Mouse (Mus musculus): ENCODE results near the gene Capn13. TPM values are rescaled to one million over a fixed set of nuclear protein-coding genes. Genes with fewer than 3 reads are reported as not detected.
"Not testable (repeated sequence)": the region's sequence is repeated elsewhere in the genome, so short reads cannot be mapped to it uniquely, and the experiment has no call there.

The Capn13 gene
- polyA plus RNA-seq, 1 experiment from 2014 or later: not detected

GRCm38 (mm10) chr17:73259258-73259657 lies 141.4 kb downstream of the Capn13 start:
- H3K27ac ChIP-seq (ENCODE audit: low read depth, low read length); H3K4me1 ChIP-seq (ENCODE audit: control insufficient read depth, insufficient read depth, low read length); ATAC-seq (replicated peaks; ENCODE audit: insufficient number of reproducible peaks, low FRiP score, low TSS enrichment); H3K9me3 ChIP-seq (replicated peaks; ENCODE audit: control insufficient read depth, low read length); H3K4me3 ChIP-seq (ENCODE audit: low read depth, low read length); H3K4me2 ChIP-seq; H3K36me3 ChIP-seq (ENCODE audit: control insufficient read depth, insufficient read depth, low read length); H3K9ac ChIP-seq (ENCODE audit: low read depth, low read length); H3K27me3 ChIP-seq (ENCODE audit: control insufficient read depth, insufficient read depth, low read length): not testable (repeated sequence)
- 89% methylated on average over 5 of the region's 5 CpGs for WGBS (ENCODE audit: insufficient replicate concordance)

GRCm38 (mm10) chr17:73258620-73259019 lies 142.0 kb downstream of the Capn13 start:
- H3K9me3 ChIP-seq (replicated peaks; ENCODE audit: control insufficient read depth, low read length): no peaks in the 10 kb centered on the region
- no peak overlapping the region for H3K4me2 ChIP-seq
- H3K27ac ChIP-seq (ENCODE audit: low read depth, low read length): no peak overlapping the region
- H3K27me3 ChIP-seq (ENCODE audit: control insufficient read depth, insufficient read depth, low read length): no peaks in the 10 kb centered on the region
- ATAC-seq (replicated peaks; ENCODE audit: insufficient number of reproducible peaks, low FRiP score, low TSS enrichment): no peak
- H3K4me1 ChIP-seq (ENCODE audit: control insufficient read depth, insufficient read depth, low read length): peaks cover 7% of the 10 kb centered on the region
- H3K4me3 ChIP-seq (ENCODE audit: low read depth, low read length): no peak overlapping the region
- no peak overlapping the region for H3K9ac ChIP-seq (ENCODE audit: low read depth, low read length)
- 53% methylated on average over 12 of the region's 12 CpGs for WGBS (ENCODE audit: insufficient replicate concordance)
- no peaks in the 10 kb centered on the region for H3K36me3 ChIP-seq (ENCODE audit: control insufficient read depth, insufficient read depth, low read length)
